Mouse (Mus musculus) left cerebral cortex, adult 8-10 months (tissue): ENCODE measurements around the gene 9230112D13Rik. TPM values are rescaled to one million over a fixed set of nuclear protein-coding genes. Genes with fewer than 3 reads are reported as not detected.

ENCODE experiments used
- DNase-seq, 2 experiments: peaks; one replicate each; pipeline ENCODE4 v3.0.0; 2022; ENCODE audit warnings: low spot score in 2 of 2
- total RNA-seq, 4 experiments: library from RNA; stranded (reverse); gene quantifications; 2 replicates each; pipeline ENCODE4 v1.2.4; 2022

9230112D13Rik gene
- not detected for total RNA-seq

GRCm38 (mm10) chr14:34522701-34523100 is at the start of gene 9230112D13Rik:
9230112D13Rik (minus strand) TSS chr14:34522801.
- no peak for DNase-seq

DNA sequence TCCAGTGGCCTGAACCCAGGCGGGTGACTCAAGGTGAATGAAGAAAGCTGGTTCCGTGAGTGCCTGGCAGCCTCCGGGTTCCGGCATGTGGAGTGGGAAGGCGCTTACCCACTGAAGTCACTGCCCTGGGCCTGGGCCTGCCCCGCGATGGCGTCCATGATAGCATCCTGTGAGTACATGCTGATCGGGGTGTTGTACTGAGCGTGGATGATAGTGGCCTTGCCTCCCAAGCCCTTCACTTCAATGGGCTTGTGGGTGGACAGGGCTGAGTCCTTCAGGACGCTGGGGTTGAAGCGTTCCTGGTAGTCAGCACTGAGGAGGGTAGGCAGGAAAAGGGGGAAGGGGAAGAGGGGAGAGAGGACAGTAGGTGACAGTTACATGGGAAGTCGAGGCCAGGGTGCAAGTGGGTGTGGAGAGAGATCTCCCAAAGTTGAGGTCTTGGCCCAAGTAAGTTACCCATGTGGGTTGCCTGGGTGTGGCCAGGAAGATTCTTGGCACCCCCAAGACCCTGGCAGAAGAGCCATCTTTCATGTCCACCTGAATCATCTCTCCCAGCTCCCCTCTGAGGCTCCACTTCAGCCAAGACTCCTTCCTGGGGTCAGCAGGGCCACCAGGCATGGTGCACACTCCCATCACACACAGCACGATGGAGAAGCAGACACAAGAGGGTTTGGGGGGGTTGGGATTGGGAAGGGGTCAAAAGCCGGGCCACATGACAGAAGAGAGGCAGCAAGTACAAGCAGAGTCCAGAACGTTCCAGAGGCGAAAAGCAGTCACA is 49.2 kb upstream of the 9230112D13Rik start:
- DNase-seq = no peak

DNA sequence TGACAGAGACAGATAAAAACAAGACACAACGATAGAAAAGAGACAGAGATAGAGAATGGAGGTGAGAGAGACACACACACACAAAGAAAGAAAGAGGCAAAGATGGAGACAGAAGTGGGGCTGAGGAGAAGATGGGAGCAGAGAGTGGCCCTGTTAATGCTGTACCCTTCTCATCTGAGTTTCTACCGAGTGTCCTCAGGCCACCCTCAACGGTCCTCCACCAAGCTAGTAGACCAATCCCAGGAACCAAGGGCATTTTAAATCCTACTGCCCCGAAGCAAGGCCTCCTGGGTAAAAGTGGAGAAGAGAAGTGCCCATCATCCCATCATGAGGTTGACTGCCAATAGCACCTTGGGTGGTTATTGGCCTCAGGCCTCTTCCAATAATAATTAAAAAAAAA is 48.3 kb upstream of the 9230112D13Rik start:
- DNase-seq = no peak

- DNase-seq = peak in 1 of 2 experiments; percentile 45
These were observed 47.7 kb upstream of the 9230112D13Rik start for GRCm38 (mm10) chr14:34570294-34570693.

DNA sequence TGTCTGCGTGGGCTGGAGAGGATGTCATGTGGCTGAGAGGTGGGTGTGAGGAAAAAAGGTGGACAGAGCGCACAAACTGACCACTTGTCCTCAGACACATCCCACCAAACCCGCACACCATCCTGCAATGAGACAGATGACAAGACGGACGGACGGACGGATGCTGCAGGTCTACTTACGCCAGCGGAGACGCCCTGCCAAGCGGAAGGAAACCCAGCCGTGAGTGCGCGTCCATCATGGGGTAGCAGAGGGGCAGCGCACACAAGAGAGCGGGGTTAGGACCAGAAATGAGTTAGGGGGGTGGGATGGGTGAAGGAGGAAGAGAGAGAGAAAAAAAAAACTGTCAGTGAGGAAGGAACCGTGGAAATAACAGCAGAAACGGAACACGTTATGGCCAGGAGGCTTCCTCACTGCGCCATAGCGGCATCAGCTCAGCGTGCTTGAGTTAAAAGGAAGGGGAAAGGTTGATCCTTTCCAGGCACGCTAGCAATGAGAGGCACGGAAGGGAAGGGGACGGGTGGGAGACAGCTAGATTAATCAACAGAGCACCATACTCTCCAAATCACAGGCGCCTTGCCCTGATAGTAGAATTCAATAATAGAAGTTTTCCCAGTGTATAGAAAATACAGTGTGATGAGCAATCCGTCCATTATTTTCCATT is 47.1 kb upstream of the 9230112D13Rik start:
- DNase-seq = no peak

- no peak for DNase-seq
These were observed 46.0 kb upstream of the 9230112D13Rik start for GRCm38 (mm10) chr14:34568626-34569025.

GRCm38 (mm10) chr14:34567697-34568096 is 45.1 kb upstream of the 9230112D13Rik start:
- no peak for DNase-seq

- no peak for DNase-seq
These were observed 43.9 kb upstream of the 9230112D13Rik start for GRCm38 (mm10) chr14:34566530-34566929.

DNA sequence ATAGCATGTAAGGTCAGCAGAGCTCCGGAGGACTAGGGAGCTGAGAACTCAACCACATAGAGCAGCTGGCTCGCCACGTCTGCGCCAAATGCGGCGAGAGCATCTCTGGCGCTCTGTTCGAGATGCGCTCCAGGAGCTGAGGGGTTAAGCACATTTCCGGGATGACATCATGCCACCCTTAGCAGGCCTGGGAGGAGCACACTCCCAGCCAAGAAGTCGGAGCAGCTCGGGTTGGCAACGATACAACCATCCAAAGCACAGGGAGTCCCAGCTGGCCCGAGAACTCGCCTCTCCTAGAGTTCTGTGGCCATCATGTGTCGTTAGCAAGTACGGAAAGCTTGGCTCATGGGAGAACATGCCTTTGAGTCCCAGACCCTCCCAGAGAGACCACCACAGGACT is 43.1 kb upstream of the 9230112D13Rik start:
- no peak for DNase-seq

DNA sequence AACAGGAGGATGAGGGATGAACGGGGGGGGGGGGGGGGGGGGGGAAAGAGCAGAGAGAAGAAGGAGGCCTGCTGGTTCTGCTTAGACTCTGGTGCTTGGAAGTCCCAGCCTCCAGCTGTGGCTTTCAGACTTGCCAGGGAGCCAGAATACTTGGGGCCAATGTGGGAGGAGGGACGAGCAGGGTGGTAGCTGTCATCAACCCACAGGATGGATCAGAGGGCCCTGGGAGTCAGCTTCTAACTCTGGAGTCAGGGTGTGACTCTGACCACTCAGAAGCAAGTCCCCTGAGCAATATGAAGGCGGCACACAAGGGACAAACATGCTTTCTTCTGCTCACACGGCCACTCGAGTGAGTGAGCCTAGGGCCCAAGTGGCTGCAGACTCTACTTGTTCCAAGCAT is 42.0 kb upstream of the 9230112D13Rik start:
- DNase-seq = no peak

- DNase-seq = no peak
These were observed 39.8 kb upstream of the 9230112D13Rik start for GRCm38 (mm10) chr14:34562393-34562792.

DNA sequence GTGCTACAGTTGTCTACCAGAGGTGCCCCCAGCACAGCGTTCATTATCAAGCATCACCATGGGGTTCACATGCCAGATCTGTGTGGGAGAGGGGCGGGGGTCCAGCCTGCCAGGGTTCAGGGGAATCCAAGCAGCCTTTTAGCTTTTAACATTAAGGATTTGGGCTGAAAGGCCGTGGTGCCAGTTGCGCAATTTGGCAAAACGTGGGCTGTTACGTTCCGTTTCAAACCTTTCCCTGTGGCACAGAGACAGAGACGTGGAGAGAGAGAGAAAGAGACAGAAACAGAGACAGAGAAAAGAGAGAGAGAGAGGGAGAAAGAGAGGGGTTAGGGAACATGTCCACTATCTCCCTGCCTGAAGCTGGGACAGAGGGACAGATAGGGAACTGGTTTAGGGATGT is 39.0 kb upstream of the 9230112D13Rik start:
- DNase-seq = no peak

DNA sequence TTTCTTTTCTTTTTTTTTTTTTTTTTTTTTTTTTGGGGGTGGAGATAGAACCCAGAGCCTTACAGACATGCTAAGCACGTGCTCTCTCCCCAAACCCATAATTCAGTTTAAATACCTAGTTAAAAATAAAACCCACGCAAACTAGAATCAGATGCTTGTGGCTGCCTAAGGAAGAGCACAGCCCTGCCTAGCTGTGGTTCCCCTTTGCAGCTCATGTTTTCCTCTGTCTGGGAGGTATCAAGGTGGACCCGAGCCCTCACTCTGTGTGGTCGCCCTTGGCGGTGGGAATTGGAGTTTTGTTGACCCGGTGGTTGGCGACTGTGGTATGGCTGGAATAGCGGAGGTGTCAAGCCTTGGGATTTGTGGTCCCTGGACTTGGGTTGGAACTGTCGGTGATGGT is 36.3 kb upstream of the 9230112D13Rik start:
- DNase-seq = no peak

DNA sequence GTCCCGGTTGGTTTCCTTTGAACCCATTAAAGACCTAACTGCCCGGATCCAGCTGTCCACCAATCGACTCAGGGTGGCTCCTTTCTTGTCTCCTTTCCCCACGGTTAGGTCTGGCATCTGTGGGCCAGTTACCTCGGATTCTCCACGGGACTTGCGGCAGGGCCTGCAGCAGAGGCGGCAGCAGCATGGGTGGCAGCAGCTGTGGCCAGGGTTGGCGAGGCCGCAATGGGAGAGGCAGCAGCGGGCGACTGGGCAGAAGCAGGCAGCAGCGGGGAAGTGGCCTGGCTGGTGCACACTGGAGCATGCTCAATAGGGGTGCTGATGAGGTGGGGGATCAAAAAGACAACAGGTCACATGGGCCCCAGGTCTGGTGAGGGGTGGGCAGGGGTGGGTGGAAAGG is 32.6 kb upstream of the 9230112D13Rik start:
- no peak for DNase-seq

- DNase-seq = no peak
These were observed 31.4 kb upstream of the 9230112D13Rik start for GRCm38 (mm10) chr14:34554047-34554446.

- DNase-seq = no peak
These were observed 30.9 kb upstream of the 9230112D13Rik start for GRCm38 (mm10) chr14:34553470-34553869.

- no peak for DNase-seq
These were observed 29.6 kb upstream of the 9230112D13Rik start for GRCm38 (mm10) chr14:34552226-34552625.

DNA sequence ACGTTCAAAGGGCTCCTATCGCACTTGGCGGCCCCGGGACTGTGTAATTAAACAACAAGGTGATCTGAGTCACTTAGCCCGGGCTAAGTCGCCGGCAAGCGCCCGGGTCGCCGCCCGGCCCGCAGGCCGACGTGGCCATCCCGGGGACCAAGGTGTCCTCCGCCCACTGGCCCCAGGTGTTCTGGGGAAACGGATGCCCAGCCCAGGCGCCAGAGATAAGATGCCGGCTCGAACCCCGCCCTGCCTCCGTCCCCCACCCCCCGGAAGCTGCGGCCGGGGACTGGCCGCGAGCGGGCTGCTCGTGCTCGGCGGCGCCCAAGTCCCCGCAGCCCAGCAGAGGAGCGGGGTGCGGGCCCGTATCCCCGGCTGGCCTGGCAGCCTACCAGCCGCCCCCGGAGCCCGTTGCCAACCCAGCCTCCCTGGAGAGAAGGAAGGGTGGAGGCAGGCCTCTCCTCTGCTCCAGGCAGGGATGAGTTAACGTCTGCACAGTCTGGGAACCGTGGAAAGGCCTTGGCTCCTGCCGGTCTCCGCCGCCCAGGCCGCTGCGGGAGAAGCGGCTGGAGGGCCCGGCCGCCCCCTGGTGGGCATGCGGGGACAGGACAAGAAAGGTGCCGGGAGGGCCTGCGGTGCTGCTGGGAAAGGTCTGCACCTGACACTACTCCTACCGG is 26.5 kb upstream of the 9230112D13Rik start:
- DNase-seq = peak; percentile 65 to 77

GRCm38 (mm10) chr14:34548391-34549001 is 25.9 kb upstream of the 9230112D13Rik start:
- peak; percentile 57 for DNase-seq

DNA sequence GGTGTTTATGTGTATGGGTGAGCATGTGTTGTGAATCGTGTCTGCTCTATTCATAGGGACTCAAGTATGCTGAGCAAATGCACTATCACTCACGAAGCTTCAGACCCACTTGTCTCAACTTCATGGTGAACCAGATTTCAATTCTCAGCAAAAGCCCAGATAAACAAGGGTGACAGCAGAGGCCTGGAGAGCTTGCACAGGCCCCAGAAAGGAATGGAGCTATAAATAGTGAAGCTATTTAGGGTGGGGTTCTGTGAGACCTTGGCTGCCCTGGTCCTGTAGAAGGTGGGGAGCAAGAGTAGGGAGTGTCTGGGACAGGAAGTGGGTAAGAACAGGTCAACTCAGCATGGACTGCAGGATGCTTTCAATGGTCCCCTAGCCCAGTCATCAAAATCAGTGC is 21.9 kb upstream of the 9230112D13Rik start:
- no peak for DNase-seq

- no peak for DNase-seq
These were observed 21.4 kb upstream of the 9230112D13Rik start for GRCm38 (mm10) chr14:34544001-34544400.

- no peak for DNase-seq
These were observed 21.0 kb upstream of the 9230112D13Rik start for GRCm38 (mm10) chr14:34543596-34543995.
